Mouse (Mus musculus) T-helper 1 cell (primary cell): Measurements from ENCODE around the gene Ino80.

Source experiments
- in situ Hi-C: fragments of 300-600 bp; cut with MboI, MseI; formaldehyde crosslinking; loops from one replicate; pipeline ENCODE4 v1.15.1; 2025; ENCODE audit warnings: high pct_unique_total_duplicates

Ino80 gene

DNA sequence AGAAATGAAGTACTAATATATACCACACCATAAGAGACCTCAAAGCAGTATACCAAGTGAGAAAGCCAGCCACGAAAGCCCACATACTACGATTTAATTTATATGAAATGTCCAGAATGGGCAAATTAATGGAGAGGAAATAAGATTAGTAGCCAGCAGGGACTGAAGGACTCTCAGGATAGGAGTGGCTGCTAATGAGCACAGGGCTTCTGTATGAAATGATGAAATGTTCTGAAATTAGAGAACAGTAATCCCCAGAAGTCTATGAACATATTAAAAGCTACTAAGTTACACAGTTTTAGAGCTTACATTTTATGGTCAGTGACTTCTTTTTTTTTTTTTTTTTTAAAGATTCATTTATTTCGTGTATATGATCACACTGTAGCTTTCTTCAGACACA, 22.9 kb downstream of the Ino80 start:
- in situ Hi-C loops: no loop called here

DNA sequence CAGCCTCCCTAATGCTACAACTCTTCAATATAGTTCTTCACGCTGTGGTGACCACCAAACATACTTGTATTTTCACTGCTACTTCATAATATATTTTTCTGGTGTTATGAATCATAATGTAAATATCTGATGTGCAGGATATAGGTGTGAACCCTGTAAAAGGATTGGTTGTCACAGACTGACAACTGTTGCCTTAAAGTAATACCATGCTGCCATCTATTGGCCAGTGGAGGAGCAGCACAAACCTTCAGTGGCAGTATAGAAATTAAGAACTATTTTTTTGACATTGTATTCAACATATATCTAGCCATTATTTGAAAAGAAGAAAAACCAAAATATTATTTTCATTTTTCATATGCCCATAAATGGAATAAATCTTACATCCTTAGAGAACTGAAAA, 40.5 kb downstream of the Ino80 start:
- in situ Hi-C loops: no loop called here

DNA sequence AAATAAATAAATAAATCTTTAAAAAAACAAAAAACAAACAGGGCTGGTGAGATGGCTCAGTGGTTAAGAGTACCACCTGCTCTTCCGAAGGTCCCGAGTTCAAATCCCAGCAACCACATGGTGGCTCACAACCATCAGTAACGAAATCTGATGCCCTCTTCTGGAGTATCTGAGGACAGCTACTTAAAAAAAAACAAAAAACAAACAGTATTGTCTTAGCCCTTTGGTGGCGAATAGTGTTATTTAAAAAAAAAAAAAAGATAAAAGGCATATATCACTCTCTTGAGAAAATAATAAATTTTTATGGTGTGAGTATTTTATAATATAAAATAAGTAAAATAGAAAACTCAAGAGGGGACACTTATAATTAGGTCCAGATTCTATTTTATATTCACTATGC, 41.0 kb downstream of the Ino80 start:
- in situ Hi-C loops: no loop called here

DNA sequence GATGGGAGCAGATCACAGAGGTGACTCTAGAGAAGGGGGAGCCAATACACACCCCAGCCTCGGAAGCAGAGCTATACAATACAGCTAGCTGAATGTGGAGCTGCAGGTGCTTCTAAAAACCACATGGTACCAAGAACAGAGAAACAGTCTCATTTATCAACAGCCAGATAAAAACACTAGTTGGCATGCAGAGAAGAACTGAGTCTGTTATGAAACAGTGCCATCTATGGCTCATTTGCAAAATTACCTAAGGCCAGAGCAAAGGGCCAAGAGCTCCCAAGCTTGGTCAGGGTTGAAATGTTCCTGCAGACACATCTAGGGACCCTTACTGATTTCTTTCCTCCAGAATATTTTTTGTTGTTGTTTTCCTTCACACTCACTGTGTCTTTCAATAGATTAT, 63.7 kb downstream of the Ino80 start:
- in situ Hi-C loops: no loop called here

DNA sequence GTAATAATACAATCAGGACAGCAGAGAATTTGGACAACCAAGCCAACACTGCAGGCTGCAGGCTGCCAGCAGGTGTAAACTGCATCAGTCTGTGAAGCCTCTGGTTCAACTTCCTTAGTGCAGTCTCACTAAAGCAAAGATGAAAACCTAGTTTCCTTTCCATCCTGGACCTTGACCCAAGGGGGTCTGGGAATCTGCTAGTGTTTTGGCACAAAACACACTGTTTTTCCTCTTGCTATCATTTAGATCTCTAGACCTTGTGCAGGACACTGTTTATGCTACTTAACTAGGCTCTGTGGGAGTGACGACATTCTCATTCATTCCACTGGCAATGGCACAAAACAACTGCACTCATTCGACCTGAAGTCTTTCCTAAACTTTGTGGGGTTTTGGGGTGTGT, 65.8 kb downstream of the Ino80 start:
- in situ Hi-C loops: no loop called here

DNA sequence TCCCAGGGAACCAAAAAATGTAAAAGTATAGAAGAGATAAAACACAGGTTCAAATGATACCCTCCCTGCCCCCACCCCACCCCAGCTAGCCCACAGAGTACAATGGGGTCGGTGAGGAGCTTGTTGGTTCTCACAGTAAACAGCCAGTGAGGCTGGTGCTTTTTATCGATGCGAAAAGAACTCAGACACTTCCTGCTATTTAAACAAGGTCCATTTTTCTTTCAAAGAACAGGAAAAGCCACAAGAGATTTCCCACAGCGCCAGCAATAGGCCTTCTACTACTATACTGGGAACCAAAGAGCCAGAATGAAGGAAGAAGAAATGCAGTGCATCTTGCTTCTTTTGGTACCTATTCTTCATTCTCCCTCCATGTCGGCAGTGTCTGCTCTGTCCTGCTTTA, 66.5 kb downstream of the Ino80 start:
- in situ Hi-C loops: no loop called here

DNA sequence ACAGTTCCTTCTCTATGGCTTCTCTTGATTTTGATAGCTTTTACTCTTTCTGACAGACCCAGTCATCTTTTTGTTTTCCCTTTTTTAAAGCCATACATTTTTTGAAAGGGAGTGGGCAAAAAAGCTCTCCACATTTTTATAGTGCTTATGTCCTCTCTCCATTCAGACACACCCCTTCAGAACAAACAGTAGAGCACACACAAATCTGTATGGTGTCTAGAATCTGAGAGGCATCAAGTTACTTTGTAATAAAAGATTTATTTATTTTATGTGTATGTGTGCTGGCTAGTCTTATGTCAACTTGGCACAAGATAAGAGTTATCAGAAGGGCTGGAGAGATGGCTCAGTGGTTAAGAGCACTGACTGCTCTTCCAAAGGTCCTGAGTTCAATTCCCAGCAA, 68.8 kb downstream of the Ino80 start:
- in situ Hi-C loops: no loop called here

DNA sequence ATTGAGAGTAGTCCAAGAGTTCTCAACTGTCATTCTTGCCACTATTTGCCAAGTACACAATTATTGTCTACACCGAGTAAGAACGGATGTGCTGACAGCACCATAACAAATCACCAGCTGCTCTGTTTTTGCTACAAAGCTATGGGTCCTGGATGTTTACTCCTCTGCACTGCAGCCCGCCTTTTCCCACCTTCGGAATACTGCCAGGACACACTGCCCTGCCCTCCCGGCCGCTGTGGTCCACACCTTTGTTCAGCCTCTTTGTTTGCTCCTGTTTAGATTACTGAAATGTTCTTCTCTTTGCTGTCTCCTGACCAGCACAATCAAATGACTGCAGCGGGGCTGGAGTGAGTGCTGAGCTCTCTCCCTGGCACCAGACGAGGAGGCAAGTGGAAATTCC, 69.2 kb downstream of the Ino80 start:
- in situ Hi-C loops: no loop called here

DNA sequence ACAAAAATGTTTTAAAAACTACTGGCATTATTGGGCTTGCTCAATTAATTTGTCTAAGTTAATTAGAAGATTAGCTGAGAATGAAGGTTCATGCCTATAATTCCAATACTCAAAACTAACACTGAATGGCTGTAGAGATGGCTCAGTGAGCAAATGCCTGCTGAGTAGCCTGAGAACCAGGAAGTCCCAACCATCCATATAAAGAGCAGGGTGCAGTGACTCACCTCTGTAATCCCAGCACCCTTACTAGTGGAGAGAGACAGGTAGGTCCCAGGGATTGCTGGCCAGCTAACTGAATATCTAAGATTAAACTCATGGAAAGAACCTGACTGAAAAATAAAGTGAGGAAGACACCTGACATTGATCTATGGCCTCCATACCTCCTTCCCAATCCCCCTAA, 78.2 kb downstream of the Ino80 start:
- in situ Hi-C loops: no loop called here

DNA sequence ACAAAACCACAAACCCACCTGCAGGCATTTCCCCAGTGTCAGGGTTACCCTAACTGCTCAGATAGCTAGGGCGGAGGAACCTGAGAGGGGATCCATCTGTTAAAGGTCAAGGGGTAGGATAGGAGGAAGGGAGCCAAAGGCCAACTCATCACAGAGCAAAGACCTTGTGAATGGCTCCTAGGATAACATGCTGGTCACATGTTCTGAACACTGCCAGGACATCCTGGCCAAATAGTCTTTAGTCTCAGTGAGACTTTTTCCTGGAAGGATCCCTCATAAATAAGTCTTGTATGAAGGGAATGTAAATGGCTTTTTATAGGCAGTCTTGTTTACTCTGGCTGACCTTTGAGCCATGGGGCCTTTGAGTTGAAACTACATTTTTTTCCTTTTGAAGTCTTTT, 78.8 kb downstream of the Ino80 start:
- in situ Hi-C loops: no loop called here

DNA sequence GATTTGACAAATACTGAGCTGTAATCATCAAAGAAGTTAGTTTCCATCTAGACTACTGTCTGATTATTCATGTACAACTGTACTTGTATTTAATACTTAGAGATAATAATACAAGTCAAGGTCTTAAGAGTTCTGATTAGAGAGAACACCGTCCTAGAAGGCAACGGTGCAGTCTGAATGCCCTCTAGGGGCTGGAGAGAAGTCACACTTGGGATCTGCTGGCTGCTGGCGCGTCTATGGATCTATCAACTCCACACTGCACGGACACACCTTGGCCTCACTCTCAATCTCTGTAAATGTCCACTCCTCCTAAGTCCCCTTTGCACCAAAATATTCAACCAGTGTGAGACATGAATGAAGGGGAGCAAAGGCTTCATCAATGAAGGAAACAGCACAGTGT, 79.2 kb downstream of the Ino80 start:
- in situ Hi-C loops: no loop called here

DNA sequence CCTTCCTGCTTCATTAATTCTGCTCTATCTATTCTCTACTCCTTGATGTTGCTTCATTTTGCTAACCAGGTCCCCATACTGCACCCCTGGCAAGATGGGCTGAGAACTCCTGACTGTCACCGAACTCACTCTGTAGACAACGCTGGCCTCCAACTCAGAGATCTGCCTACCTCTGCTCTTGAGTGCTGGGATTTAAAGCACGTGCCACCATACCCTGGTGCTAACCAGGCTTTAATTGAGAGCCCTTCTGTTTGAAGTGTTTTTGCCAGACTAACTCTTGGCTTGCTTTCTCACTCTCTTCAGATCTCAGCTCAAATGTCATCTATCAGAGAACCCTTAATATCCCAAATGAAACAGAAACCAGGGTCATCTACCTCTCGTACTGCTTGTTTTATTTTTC, 87.5 kb downstream of the Ino80 start:
- in situ Hi-C loops: no loop called here

DNA sequence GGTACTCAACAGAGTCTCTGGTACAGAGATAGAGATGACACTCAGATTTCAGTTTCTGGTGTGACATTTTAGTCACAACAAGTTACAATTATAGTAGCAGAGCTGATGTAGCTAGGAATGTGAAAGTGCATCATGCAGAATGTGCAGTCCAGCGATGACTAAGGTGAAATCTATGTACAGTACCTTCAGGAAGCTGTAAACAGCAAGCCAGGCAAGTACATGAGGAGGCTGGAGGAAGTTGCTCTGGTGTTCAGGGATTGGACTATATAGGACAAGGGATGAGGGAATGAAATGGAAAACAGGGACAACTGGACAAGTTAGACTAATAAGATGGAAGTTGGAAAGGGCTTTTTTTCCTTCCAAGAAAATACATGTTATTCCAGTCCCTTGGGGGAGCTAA, 89.2 kb downstream of the Ino80 start:
- in situ Hi-C loops: no loop called here

DNA sequence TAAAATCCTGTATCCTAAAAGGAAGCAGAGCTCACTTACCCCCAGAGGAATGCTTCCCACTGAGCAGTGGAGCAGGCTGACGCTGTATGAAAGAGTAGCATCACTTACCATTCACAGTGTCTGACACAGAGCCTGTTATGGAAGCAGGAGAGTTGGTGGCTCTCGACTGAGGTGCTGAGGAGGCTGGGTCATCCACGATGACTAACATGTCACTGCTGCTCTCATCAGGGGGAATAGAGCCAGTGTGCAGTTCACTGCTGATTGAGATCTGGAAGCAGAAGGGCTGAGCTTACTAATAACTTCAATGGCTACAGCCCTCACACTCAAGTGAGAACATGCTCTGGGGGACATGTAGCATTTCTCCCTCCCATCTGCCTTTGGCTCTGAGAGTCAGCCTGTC, 98.0 kb downstream of the Ino80 start:
- in situ Hi-C loops: no loop called here

DNA sequence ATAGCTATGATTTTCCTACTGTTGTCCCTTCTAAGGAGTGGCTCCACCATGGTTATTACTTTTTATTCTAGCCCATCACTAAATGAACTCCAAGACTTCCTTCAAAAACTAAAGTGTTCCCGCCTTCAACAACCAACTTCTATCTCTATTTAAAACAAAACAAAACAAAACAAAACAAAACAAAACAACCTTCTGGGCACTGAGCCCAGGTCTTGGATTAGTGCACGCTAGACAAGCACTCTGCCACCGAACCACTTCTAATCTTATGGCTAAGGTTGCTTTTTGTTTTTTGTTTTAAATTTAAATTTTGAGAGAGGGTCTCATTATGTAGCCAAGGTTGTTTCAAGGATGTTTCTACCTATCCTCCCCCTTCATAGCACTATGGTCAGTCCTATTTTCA, 99.7 kb downstream of the Ino80 start:
- in situ Hi-C loops: no loop called here

DNA sequence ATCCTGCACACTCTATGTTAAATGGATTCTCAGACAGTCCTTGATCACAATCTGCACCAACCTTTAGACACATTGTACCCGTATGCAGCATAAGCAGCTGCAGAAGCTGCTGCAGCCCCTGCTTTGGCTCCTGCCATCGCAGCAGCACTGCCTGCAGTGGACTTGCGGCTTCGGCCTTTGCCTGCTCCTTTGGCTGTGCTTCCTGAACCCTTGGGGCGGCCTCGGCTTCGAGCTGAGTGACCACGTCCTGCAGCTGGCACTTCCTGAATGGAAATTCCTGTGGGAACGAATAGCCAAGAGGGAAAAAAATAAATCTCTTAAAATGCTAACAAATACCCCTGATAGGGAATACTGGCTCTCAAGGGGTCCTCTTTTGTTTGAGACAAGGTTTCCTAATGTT, 100.2 kb downstream of the Ino80 start:
- in situ Hi-C loops: no loop called here

DNA sequence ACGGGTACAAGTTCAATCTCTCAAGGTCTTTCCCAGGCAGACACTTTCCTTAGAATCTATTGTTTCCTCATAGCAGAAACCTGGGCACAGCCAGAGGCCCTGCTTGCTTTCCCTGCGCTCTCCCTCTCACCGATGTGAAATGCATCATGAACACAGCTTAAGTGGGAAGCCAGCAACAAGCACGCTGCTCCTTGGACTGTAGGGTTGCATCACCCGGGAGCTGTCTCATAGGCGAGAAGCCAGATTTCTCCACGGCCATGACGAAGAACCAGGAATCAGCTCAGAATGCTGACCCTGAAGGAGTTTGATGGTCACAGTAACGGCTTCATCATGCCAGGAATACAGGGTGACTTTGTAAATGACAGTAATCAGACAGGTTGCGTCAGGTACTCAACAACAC, 107.4 kb downstream of the Ino80 start:
- in situ Hi-C loops: no loop called here

DNA sequence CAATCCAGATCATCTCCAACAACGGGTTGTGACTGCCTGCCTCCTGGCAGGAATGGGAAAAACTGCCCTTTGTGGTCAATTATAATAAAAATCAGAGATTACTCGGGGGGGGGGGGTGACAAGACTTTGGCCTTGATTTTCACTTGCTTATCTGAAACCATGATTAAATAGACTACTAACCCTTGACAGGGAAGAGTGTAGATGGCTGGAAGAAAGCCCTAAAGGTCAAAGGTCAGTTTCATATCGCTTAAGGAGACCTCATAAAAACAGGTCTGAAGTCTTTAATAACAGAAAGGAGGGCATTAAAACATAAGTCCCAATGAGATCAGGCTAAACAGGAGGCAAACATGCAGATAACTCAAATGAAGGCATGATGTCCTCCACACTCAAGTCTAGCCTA, 110.1 kb downstream of the Ino80 start:
- in situ Hi-C loops: no loop called here

DNA sequence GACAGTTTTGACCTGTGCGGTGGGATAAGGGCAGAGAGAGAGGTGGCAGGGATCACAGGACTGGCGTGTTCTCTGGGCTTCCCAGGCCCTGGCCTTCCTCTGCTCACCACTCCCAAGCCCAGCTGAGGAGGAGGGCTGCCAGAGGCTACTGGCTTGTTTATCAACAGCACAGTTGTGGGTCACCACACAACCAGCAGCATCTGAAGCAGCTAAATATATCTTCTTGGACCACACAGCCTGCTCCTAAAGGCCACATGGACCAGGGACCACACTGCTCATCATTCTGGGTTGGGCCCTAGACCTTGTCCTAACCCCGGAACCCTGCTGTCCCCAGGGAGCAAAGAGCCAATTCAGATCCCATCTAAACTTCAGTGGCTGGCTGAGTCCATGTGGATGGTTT, 112.5 kb downstream of the Ino80 start:
- in situ Hi-C loops: no loop called here

DNA sequence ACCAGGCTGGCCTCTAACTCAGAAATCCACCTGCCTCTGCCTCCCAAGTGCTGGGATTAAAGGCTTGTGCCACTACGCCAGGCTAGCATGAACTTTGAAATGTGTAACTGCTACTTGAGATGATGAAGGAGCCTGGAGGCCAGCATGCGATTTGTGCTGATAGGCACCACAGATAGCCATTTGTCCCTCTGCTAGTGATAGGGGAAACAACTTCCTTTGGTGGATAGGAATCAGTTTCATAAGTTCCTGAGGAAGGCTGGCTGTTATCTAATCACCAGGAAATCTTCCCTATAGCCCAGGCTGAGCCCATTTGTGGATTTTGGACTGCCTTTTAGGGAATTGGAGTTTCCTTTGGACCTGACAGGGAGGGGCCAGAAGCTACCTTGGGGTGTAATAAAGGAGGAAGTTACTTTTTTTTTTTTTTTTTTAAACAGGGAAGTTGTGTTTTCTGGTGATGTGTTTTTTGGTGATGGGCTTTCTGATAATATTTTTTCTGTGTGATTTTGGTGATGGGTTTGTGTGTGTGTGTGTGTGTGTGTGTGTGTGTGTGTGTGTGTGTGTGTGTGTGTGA, 117.7 kb downstream of the Ino80 start:
- in situ Hi-C loops: no loop called here

DNA sequence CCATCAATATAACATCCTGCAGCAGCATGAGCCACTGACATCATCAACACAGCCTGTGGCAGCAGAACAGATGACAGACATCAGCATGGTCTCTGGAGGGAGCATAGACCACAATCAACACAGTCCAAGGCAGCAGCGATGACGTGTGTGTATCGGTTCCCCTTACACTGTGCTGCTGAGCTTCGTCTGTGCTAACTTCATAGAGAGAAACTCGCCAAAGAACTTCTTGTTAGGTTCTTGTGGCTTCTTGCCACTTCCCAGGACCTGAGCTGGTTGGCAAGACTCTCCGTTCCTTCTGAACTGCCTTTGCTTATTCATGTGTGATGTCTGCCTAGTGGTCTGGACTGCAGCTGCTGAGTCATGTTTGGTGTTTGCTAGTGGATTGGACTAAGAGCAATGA, 119.2 kb downstream of the Ino80 start:
- in situ Hi-C loops: no loop called here

DNA sequence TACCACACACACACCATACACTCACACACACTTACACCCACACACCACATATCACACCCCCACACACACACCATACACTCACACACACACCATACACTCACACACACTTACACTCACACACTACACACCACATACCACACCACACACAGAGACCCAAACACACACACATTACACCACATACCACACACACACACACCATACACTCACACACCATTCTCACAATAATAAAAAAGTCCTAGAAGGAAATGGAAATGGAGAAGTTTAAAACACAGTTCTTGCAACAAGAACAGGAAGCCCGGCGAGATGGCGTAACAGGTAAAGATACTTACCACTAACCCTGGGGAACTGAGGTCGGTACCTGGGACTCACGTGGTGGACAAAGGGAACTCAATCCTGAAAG, 120.7 kb downstream of the Ino80 start:
- in situ Hi-C loops: no loop called here

DNA sequence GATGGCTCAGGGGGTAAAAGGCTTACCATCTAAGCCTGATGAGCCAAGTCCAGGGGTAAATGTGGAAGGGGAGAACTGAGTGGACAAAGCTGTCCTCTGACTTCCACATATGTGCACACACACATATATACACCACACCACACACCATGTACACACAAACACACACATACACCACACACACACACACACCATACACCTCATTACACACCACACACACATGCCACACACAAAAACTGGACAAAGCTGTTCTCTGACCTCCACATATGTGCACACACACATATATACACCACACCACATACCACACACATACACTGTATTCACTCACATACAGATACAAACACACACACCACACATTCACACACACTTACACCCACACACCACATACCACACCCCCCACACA, 121.2 kb downstream of the Ino80 start:
- in situ Hi-C loops: no loop called here

DNA sequence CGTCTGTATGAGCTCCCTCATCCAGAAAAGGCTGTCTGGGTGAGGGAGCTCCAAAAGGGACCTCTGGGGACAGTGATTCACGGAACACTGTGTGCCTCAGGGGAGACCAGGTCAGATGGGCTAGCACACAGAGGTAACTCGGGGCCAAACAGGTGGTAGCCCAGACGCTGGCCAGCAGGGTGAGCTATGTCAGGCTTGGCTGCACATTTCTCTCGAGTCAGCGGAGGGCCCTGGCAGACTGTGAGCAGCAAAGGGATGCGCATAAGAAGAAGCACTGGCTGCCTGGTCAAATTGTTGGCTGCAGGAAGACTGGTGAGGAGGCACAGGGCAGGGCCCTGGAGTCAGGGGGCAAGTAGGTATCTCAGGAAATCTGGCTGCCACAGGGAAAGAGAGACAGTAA, 121.8 kb downstream of the Ino80 start:
- in situ Hi-C loops: no loop called here

DNA sequence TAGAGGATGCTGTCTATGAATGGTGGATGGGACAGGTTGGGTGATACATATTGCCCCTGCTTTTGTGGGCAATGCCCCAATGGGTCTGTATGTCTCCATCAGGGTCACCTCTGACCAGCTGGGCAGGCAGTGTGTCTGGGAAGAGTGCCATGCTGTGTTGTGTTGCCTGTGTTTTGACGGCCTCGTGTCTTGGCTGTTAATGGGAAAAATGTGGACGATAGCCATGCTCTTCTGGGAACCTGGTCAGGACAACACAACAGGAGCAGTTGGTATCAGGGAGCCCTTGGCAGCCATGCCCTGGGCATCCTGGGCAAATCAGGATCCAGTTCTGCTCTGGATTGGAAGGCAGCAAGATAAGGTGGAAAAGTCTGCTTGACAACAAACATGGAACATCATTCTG, 122.4 kb downstream of the Ino80 start:
- in situ Hi-C loops: no loop called here
